Mouse (Mus musculus) heart, embryonic 14.5 days (tissue): Measurements from ENCODE around the gene Ece2. TPM values are rescaled to one million over a fixed set of nuclear protein-coding genes. Genes with fewer than 3 reads are reported as not detected.
A peak's percentile ranks its signal among the peaks of the same experiment; 100 is the strongest.
"Not testable (repeated sequence)": the region's sequence is repeated elsewhere in the genome, so short reads cannot be mapped to it uniquely, and the experiment has no call there.

Experiments used
- ATAC-seq: fragments of 200-750 bp; cut with Nextera tagmentation; 2 replicates; pipeline ENCODE4 v1.8.0; 2017; ENCODE audit warnings: low read depth, moderate TSS enrichment; ENCODE audit not compliant: insufficient number of reproducible peaks, insufficient read depth, low FRiP score
- H3K27ac ChIP-seq, 2 experiments: fragments of 200-500 bp in 1 of 2; fragments of 300-500 bp in 1 of 2; sonication (generic) in 1 of 2; replicated peaks in 1 of 2; 2 replicates each; pipeline ENCODE4 v1.5.1; 2012 to 2014; ENCODE audit warnings: low read depth in 2 of 2, low read length in 2 of 2, control low read depth in 1 of 2, mild to moderate bottlenecking in 1 of 2, mixed read lengths in 1 of 2; ENCODE audit not compliant: control insufficient read depth in 1 of 2, insufficient read depth in 1 of 2
- H3K27me3 ChIP-seq: fragments of 300-500 bp; sonication (generic); 2 replicates; pipeline ENCODE4 v1.6.1; 2014; ENCODE audit warnings: mild to moderate bottlenecking, low read length, control low read depth; ENCODE audit not compliant: control insufficient read depth, insufficient read depth
- H3K36me3 ChIP-seq: fragments of 300-500 bp; sonication (generic); 2 replicates; pipeline ENCODE4 v1.6.1; 2014; ENCODE audit warnings: mild to moderate bottlenecking, control low read depth, low read length, mixed read lengths; ENCODE audit not compliant: control insufficient read depth, insufficient read depth
- H3K4me1 ChIP-seq, 2 experiments: fragments of 200-500 bp in 1 of 2; fragments of 300-500 bp in 1 of 2; sonication (generic) in 1 of 2; 2 replicates each; pipeline ENCODE4 v1.6.1; 2012 to 2014; ENCODE audit warnings: low read length in 2 of 2, control low read depth in 1 of 2, mixed read lengths in 1 of 2; ENCODE audit not compliant: control insufficient read depth in 2 of 2, insufficient read depth in 2 of 2
- H3K4me2 ChIP-seq: fragments of 300-500 bp; sonication (generic); 2 replicates; pipeline ENCODE4 v1.6.1; 2014; ENCODE audit warnings: mild to moderate bottlenecking, low read length
- H3K4me3 ChIP-seq, 2 experiments: fragments of 200-500 bp in 1 of 2; fragments of 300-500 bp in 1 of 2; sonication (generic) in 1 of 2; 2 replicates each; pipeline ENCODE4 v1.5.1; 2012 to 2014; ENCODE audit warnings: low read length in 2 of 2, mild to moderate bottlenecking in 2 of 2, control low read depth in 1 of 2, low read depth in 1 of 2, moderate library complexity in 1 of 2; ENCODE audit not compliant: control insufficient read depth in 1 of 2, insufficient read depth in 1 of 2
- H3K9ac ChIP-seq: fragments of 300-500 bp; sonication (generic); 2 replicates; pipeline ENCODE4 v1.6.1; 2014; ENCODE audit warnings: mild to moderate bottlenecking, low read length
- H3K9me3 ChIP-seq: fragments of 300-500 bp; sonication (generic); 2 replicates; pipeline ENCODE4 v1.6.1; 2016; ENCODE audit warnings: low read length, control low read depth; ENCODE audit not compliant: control insufficient read depth
- WGBS: fragments of 180-500 bp; shearing (Covaris S2); extraction: QIAGEN DNeasy Blood & Tissue Kit; methylation state at CpG from one replicate; pipeline ENCODE4 v1.1.7; 2014; 5-methylcytosine and 5-hydroxymethylcytosine counted together
- polyA plus RNA-seq: library from polyadenylated mRNA; unstranded; fragments of >200 nt; fragmentation: Nextera tagmentation; extraction: Ambion mirVana; gene quantifications from 2 replicates; pipeline ENCODE4 v1.2.1, GENCODE M21; 2014

Gene Ece2
- polyA plus RNA-seq, 1 experiment from 2014 or later: 0.53 TPM

GRCm38 (mm10) chr16:20653315-20653714, 23.7 kb downstream of the Ece2 start:
- H3K4me3 ChIP-seq: no peak overlapping the region
- H3K4me1 ChIP-seq: peaks cover 0 to 15% of the 10 kb centered on the region in 2 experiments; a peak in 3 of 4 replicates
- WGBS: 62% methylated on average over 2 of the region's 2 CpGs
- no peak overlapping the region for H3K4me2 ChIP-seq
- peaks cover 50% of the 10 kb centered on the region for H3K36me3 ChIP-seq
- H3K27me3 ChIP-seq: no peaks in the 10 kb centered on the region
- no peaks in the 10 kb centered on the region for H3K9me3 ChIP-seq
- H3K27ac ChIP-seq: no peak overlapping the region
- no peak overlapping the region for H3K9ac ChIP-seq
- ATAC-seq: no peak

GRCm38 (mm10) chr16:20657661-20658060, 28.0 kb downstream of the Ece2 start:
- no peaks in the 10 kb centered on the region for H3K9me3 ChIP-seq
- H3K9ac ChIP-seq: no peak overlapping the region
- H3K4me1 ChIP-seq: 0 out of 4 replicates have a peak, but pooled peaks cover 0 to 4% of the 10 kb centered on the region in 2 experiments
- no peak overlapping the region for H3K4me2 ChIP-seq
- H3K27ac ChIP-seq: no peak overlapping the region
- H3K27me3 ChIP-seq: no peaks in the 10 kb centered on the region
- peaks cover 92% of the 10 kb centered on the region for H3K36me3 ChIP-seq
- ATAC-seq: no peak
- H3K4me3 ChIP-seq: no peak overlapping the region
- 91% methylated on average over 4 of the region's 4 CpGs for WGBS

GRCm38 (mm10) chr16:20668013-20668412, 38.4 kb downstream of the Ece2 start, which contains the start of gene Eif4g1:
Eif4g1 (plus strand) TSS chr16:20668313.
- 75% methylated on average over 3 of the region's 6 CpGs for WGBS
- H3K27ac ChIP-seq, H3K4me3 ChIP-seq, H3K4me2 ChIP-seq, H3K9ac ChIP-seq, H3K27me3 ChIP-seq, ATAC-seq, H3K4me1 ChIP-seq, H3K9me3 ChIP-seq: not testable (repeated sequence)
- H3K36me3 ChIP-seq: peaks cover 13% of the 10 kb centered on the region

GRCm38 (mm10) chr16:20670291-20670690, 40.7 kb downstream of the Ece2 start:
- Histone ChIP-seq H3K9me3 (no peaks in the 10 kb centered on the region), H3K27me3 (no peaks in the 10 kb centered on the region), H3K36me3 (peaks cover 10% of the 10 kb centered on the region), H3K4me3 (no peak overlapping the region), H3K4me2 (no peak overlapping the region), H3K27ac (no peak overlapping the region), H3K9ac (no peak overlapping the region), H3K4me1 (peaks cover 5 to 22% of the 10 kb centered on the region in 2 experiments)
- no peak for ATAC-seq
- 87% methylated on average over 3 of the region's 3 CpGs for WGBS

GRCm38 (mm10) chr16:20671886-20672285, 42.3 kb downstream of the Ece2 start:
- Histone ChIP-seq H3K4me2 (peak overlapping the region; percentile 98), H3K27ac (no peak overlapping the region), H3K4me1 (peaks cover 5 to 23% of the 10 kb centered on the region in 2 experiments), H3K4me3 (peak overlapping the region in 1 of 2 experiments; percentile 97; a peak in 2 of 4 replicates), H3K27me3 (no peaks in the 10 kb centered on the region), H3K36me3 (peaks cover 26% of the 10 kb centered on the region), H3K9ac (peak overlapping the region; percentile 96), H3K9me3 (no peaks in the 10 kb centered on the region)
- WGBS: 19% methylated on average over 6 of the region's 6 CpGs
- ATAC-seq: no peak

- no peaks in the 10 kb centered on the region for H3K27me3 ChIP-seq
- WGBS: under 1% methylated on average over 37 of the region's 38 CpGs
- peak overlapping the region; percentile 95 to 97 for H3K4me3 ChIP-seq
- H3K27ac ChIP-seq: peak overlapping the region in 1 of 2 experiments; percentile 96; a peak in 3 of 4 replicates
- ATAC-seq: peak; percentile 91
- H3K4me1 ChIP-seq: peaks cover 5 to 29% of the 10 kb centered on the region in 2 experiments
- peak overlapping the region; percentile 98 for H3K4me2 ChIP-seq
- no peaks in the 10 kb centered on the region for H3K9me3 ChIP-seq
- peaks cover 32% of the 10 kb centered on the region for H3K36me3 ChIP-seq
- H3K9ac ChIP-seq: peak overlapping the region; percentile 96
Observed at GRCm38 (mm10) chr16:20672500-20672902, 42.9 kb downstream of the Ece2 start.

- H3K4me3 ChIP-seq: peak overlapping the region; percentile 95 to 97
- peak overlapping the region; percentile 42 to 96 for H3K27ac ChIP-seq
- peak; percentile 79 for ATAC-seq
- peaks cover 38% of the 10 kb centered on the region for H3K36me3 ChIP-seq
- peak overlapping the region; percentile 96 for H3K9ac ChIP-seq
- under 1% methylated on average over 71 of the region's 78 CpGs for WGBS
- peaks cover 8 to 35% of the 10 kb centered on the region in 2 experiments for H3K4me1 ChIP-seq
- H3K27me3 ChIP-seq: no peaks in the 10 kb centered on the region
- peak overlapping the region; percentile 98 for H3K4me2 ChIP-seq
- H3K9me3 ChIP-seq: no peaks in the 10 kb centered on the region
Observed at GRCm38 (mm10) chr16:20672965-20673705, 43.5 kb downstream of the Ece2 start.
